Mouse (Mus musculus): ENCODE data around the gene Dnttip2.

DNA sequence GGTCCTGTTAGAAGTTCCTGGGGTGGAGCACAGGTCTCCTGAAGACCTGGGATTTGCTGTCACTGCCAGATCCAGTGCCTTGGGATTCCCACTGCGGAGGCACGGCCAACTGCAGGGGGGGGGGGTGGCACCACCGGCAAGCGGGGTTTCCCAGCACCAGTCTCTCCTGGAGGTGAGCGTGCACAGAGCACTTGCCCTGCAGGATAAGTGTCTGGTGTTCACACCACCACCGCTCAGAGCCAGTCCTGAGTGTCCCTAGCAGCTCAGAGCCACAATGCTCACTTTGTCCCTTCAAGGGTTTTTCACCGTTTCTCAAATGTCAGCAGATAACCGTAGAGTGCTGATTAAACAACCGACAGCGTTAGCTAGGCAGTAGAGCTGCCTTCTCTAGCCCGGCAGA, 42.4 kb downstream of the Dnttip2 start:
- TF ChIP-seq POLR2A (IDR thresholded peaks at IDR 0.05; ENCODE audit: insufficient read depth, low read depth, low read length): no peak
- TF ChIP-seq CTCF (IDR thresholded peaks at IDR 0.05; ENCODE audit: insufficient read depth, low read depth, low read length): no peak
